Mouse (Mus musculus) CD8-positive naive resting alpha-beta T cell, adult 2 months (primary cell): ENCODE results near the gene AA986860.
A peak's percentile ranks its signal among the peaks of the same experiment; 100 is the strongest.

Experiments used
- DNase-seq, 2 experiments: peaks; one replicate each; pipeline ENCODE4 v3.0.0; 2022; ENCODE audit warnings: low read depth in 2 of 2, low spot score in 2 of 2

Gene AA986860

GRCm38 (mm10) chr1:130731741-130732337, at the start of gene AA986860:
Gene AA986860 (plus strand): TSS chr1:130731976.
- no peak for DNase-seq

- DNase-seq: no peak
Observed at GRCm38 (mm10) chr1:130683905-130684304, 47.9 kb upstream of the AA986860 start.

GRCm38 (mm10) chr1:130698601-130699000, 33.2 kb upstream of the AA986860 start:
- no peak for DNase-seq

- no peak for DNase-seq
Observed at GRCm38 (mm10) chr1:130699937-130700633, 31.7 kb upstream of the AA986860 start.

- DNase-seq: no peak
Observed at GRCm38 (mm10) chr1:130701976-130702375, 29.8 kb upstream of the AA986860 start.

- no peak for DNase-seq
Observed at GRCm38 (mm10) chr1:130703613-130704012, 28.2 kb upstream of the AA986860 start.

GRCm38 (mm10) chr1:130710283-130711080, 21.3 kb upstream of the AA986860 start:
- no peak for DNase-seq

- no peak for DNase-seq
Observed at GRCm38 (mm10) chr1:130714046-130714445, 17.7 kb upstream of the AA986860 start.

GRCm38 (mm10) chr1:130715561-130716217, 16.1 kb upstream of the AA986860 start, which contains the start of gene Gm29427:
Gene Gm29427 (minus strand): TSS chr1:130715799.
- peak; percentile 95 for DNase-seq

GRCm38 (mm10) chr1:130716218-130716512, 15.6 kb upstream of the AA986860 start:
- no peak for DNase-seq

GRCm38 (mm10) chr1:130716513-130717290, 15.1 kb upstream of the AA986860 start:
- DNase-seq: peak; percentile 11 to 15

- DNase-seq: peak; percentile 86 to 87
Observed at GRCm38 (mm10) chr1:130717291-130717871, 14.4 kb upstream of the AA986860 start, which contains the start of gene Yod1. Gene Yod1 (plus strand): TSS chr1:130717327.

- DNase-seq: no peak
Observed at GRCm38 (mm10) chr1:130724206-130724605, 7.6 kb upstream of the AA986860 start.

GRCm38 (mm10) chr1:130726396-130726795, 5.4 kb upstream of the AA986860 start:
- DNase-seq: no peak

GRCm38 (mm10) chr1:130728070-130728469, 3.7 kb upstream of the AA986860 start:
- DNase-seq: no peak

GRCm38 (mm10) chr1:130728708-130729107, 3.1 kb upstream of the AA986860 start:
- DNase-seq: no peak

GRCm38 (mm10) chr1:130729153-130729552, 2.6 kb upstream of the AA986860 start, which contains the start of gene Pfkfb2:
Gene Pfkfb2 (minus strand): TSS chr1:130729253.
- DNase-seq: no peak

GRCm38 (mm10) chr1:130732706-130733658, 1.2 kb downstream of the AA986860 start:
- DNase-seq: no peak

GRCm38 (mm10) chr1:130733671-130734070, 1.9 kb downstream of the AA986860 start:
- no peak for DNase-seq
